Mouse (Mus musculus) c-Kit-positive CD71-positive TER-119-negative erythroid progenitor cells, embryonic 14.5 days (primary cell): ENCODE results near the gene Dyrk1a.
A peak's percentile ranks its signal among the peaks of the same experiment; 100 is the strongest.

ENCODE experiments used
- DNase-seq: peaks from one replicate; pipeline ENCODE4 v3.0.0-alpha.2; 2013; ENCODE audit warnings: low read depth

Dyrk1a gene

DNA sequence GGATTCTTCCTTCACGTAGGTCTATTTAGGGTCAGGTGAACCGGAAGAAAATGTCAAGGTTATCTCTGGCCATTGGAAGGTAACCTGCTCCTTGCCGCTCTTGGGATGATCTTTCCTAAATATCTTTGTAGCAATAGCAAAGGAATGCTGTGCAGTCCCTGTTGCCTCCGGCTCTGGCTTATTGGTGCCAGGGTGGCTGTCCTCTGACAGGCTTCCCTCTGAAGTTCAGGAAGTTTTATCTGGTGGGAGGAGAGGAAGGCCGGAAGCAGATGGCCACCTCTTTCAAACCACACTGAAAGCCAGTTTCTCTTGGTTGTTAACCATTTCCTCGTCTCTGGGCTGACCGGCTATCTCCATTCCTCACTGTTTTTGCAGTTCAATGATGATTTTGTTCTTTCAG lies 10.5 kb upstream of the Dyrk1a start:
- no peak for DNase-seq

- no peak for DNase-seq
Observed at GRCm38 (mm10) chr16:94559782-94560181, 10.0 kb upstream of the Dyrk1a start.

GRCm38 (mm10) chr16:94560618-94561017 lies 9.2 kb upstream of the Dyrk1a start:
- DNase-seq = no peak

DNA sequence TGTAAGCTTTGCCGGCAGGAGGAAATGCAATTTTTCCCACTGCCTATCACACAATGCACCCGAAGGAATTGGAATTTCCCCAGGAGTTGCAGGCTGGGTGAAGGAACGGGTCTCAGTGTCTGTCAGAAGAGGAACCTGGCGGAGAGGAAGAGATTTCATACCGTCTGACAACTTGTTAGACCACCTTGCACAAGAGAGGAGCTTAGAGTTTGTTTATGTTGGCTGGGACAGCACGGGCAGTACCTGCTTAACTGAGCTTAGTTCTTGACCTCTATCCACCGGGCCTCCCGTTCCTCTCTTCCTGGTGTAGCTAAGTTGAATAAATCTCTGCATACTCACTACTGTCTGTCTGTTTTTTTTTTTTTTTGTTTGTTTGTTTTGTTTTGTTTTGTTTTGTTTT lies 3.7 kb upstream of the Dyrk1a start:
- DNase-seq = no peak

DNA sequence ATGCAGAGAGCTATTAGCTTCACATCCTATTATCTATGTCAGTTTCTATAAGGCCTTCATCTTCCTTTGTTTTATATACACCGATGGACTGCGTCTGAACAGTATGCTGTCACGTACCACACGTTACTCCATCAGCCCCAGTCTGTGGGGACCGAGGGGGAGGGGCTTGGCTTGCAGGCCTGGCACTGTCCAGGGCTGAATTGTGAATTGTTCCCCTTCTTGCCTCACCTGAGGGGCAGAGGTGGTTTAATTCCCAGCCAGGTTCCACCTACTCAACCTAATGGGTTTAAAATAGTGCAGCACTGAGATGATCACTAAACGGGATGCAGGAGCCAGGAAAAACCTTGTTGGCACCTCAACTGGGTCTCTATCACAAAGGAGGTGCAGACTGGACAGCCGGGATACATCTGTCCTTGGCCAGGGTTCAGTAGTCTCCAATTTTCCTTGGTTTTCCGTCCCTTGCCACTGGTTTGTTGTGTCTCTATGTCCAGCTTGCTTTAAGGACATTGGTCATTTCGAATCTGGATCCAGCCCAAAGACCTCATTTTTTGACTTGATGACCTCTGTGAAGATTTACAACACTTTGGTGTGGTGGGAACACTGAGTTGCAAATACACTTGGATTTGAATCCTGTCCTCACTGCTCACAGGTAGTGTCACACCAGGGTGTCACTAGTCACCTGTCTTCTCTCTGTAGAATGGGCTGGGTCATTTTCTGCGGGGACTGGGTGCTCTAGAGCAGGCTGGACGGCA lies 2.8 kb upstream of the Dyrk1a start:
- DNase-seq = no peak

DNA sequence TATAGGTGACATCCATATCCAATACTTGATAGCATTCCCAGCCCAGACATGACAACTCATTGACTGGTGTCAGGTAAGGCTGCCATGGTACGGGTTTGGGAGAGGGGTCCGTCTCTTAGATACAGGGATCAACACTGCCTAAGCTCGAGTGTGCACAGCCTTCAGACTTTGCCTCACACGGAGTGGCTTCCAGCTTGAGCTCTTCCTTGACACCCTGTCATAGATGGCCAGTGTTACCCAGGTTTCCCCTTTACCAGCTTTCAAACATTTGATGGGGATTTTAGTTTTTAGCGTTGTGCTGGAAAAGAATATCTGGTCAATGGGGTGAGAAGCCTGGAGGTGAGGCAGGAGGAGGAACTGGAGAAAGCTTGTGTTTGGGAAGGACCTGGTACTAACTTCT lies 2.1 kb upstream of the Dyrk1a start:
- DNase-seq = no peak

DNA sequence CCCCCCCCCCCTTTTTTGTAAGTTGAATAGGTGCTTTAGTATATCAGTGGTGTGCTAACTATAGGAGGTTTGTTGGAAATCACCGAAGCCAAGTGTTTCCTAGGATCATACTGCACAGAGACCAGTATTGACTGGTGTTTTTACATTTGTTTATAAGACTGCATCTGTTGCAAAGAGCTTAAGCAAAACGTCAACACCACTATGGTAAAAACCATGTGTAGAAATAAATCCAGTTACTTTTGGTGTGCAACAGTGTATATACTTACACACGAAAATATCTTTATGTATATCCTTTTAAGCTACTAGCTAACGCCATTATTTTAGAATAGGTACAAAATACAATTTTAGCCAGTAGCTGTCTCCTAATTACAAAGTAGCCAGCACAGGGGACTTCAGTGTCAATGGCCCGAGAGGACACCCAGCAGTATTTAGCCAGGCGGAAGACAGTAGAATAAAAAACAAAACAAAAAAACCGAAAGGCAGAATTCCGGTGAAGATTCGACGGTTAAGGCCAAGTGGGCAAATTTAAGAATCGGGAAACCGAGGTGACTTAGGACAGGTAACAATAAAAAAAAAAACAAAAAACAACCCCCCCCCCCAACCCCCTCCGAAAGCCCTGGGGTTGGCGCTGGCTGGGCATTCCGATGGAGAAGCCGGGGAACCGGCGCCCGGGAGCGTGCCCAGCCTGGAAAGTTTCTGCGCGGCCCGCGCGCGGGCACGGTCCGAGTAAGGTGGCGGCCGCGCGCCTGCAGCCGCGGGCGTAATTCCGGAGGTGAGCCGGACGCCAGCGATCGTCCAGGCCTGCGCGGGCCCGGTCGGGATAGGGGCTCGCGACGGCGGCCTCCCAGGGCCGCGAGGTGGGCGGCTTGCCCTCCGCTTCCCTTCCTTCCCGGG lies 1.2 kb upstream of the Dyrk1a start:
- peak; percentile 53 for DNase-seq

- no peak for DNase-seq
Observed at GRCm38 (mm10) chr16:94570361-94571041, 691 bp downstream of the Dyrk1a start.

- no peak for DNase-seq
Observed at GRCm38 (mm10) chr16:94571111-94571993, 1.5 kb downstream of the Dyrk1a start.

GRCm38 (mm10) chr16:94572422-94572821 lies 2.6 kb downstream of the Dyrk1a start:
- DNase-seq = no peak

- DNase-seq = no peak
Observed at GRCm38 (mm10) chr16:94574025-94574717, 4.4 kb downstream of the Dyrk1a start.

DNA sequence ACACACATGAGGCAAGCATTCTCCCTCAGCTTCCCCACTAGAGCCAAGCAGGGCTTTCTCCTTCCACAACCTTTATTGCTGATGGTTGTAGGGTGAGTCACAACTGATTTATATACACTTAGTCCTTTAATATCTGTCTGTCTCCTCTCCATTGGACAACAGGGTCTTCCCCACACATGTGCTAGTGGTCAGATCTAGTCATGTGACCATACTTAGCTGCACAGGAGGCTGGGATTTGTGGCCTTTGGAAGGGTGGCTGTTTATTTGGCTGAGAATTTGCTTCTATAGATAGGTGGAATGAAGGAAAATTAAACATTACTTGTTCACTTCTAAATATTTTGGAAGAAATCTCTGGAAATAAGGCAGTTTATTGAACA lies 4.9 kb downstream of the Dyrk1a start:
- DNase-seq = no peak

DNA sequence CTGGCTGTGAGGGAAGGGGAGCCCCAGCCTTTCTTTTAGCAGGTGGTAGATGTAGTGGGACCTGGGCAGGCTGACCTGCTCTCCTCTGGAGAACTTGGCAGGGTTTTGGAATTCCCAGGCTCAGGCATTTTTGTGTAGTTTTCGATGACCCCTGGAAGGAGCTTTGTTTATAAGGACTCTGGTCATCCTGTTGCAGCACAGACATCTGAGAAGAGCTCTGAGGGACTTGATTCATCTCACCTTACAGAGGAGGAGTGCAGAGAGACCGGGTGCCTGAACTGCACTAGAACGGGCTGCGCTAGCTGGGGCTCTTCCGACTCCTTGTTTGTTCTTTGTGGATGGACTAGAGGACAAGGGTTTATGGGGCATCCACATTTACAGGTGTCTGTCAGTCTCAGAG lies 5.9 kb downstream of the Dyrk1a start:
- DNase-seq = no peak

DNA sequence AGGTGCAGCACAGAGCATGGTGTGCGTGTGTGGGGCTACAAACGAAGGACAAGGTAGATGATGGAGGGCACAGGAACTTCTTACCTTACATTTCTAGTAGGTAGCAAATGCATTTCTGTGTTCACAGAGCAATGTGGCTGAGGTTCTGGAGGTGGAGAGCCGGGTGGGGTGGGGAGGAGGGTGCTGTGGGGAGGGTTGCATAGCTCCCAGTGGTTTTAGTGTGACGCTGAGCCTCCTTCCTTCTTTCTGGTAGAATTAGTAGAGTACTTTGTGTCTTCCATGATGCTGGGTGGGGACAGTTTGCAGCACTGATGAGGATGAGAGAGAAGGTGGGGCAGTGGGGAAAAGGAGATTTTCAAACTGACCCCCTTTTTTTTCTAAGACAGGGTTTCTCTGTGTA lies 9.5 kb downstream of the Dyrk1a start:
- DNase-seq = no peak

DNA sequence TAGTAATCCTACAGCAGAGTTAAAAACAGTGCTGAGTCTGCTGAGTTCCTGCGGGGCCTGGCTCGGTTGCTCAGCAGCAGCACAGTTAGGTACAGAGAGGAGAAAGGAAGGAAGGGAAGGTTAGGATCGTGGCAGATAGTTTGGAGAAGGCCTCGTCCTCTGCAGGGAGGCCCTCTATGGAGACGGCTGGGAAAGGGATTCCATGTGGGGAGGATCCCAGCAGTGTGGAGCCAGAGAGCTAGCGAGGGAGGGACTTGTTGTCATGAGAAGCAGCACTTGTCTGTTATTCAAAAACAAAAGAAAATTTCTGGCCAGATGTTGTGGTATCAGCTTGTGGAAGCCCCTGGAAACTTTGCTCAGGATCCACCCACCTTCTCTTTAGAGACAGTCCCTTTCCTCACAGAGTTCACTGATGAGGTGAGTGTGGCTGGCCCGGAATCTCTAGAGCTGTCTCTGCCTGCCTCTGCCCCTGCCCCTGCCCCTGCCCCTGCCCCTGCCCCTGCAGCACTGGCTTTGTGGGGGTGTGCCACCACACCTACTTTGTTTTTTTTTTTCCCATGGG lies 11.1 kb downstream of the Dyrk1a start:
- no peak for DNase-seq

DNA sequence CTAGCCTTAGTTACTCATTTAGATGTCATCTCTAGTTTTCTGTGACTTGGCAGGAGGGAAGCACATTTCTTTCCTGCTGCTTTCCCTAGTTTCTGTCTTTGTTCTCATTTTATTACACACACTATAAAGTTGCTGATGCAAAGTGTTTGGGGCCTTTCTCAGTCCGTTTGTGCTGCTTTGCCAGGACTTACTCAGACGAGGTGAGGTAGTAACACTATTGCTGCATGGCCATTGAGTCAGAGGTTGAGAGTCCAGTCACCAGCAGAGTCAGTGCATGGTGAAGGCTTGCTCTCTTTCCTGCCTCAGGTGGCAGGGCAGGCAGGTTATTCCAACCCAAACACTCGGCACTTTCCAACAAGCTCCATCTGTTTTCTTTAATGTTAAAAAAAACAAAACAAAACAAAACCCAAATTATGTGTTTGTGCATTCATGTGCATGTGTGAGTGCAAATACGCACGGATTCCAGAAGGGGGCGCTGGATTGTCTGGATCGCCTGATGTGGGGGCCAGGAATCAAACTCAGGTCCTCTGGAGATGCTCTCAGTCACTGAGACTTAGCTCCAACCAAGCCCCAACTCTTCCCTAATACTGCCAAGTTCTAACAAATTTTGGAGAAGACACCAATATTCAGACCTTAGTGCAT lies 16.7 kb downstream of the Dyrk1a start:
- DNase-seq = no peak

GRCm38 (mm10) chr16:94587461-94587860 lies 17.7 kb downstream of the Dyrk1a start:
- DNase-seq = no peak

DNA sequence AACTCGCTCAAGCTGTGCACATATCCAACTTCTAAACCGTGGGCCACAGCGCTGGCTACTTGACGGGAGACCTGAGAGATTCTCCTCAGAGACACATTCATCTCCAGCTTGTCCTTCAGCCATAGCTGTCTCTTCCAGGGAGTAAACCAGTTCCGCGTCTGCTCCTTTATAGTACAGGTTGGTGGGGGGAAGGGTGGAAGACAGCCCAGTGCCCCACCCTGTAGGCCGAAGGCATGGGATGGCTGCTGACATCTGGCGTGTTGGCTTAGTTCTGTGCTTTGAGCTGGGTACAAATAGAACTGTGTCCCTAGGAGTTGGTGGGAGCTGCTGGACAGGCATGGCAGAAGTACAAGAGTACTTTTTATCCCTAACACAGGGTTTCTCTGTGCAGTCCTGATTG lies 18.4 kb downstream of the Dyrk1a start:
- no peak for DNase-seq

GRCm38 (mm10) chr16:94588974-94589373 lies 19.2 kb downstream of the Dyrk1a start:
- no peak for DNase-seq

DNA sequence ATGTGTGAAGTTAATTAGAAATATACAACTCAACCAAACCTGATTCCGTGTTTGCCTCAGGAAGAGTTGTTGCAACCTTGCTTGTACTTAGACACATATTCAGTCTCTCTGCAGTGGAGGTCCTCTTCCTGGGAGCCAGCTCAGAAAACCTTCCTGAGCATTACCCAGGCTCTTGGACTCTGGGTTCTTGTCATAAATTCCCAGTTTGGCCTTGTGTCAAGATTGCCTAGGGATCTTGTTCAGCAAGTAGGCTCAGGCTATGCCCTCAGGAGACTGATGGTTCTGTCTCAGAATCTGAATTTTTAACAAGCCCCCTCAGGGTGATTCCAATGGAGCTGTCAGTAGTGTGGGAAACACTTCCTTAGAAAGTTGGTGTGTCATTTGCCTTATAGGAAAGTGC lies 19.8 kb downstream of the Dyrk1a start:
- DNase-seq = no peak
